Mouse (Mus musculus) activated CD4-positive, CD25-positive, alpha-beta regulatory T cell, adult 9 weeks (primary cell): ENCODE results near the gene Slc7a3. TPM values are rescaled to one million over a fixed set of nuclear protein-coding genes. Genes with fewer than 3 reads are reported as not detected.

ENCODE experiments used
- polyA plus RNA-seq: library from polyadenylated mRNA; unstranded; fragments of 100-300 nt; shearing (Covaris generic); gene quantifications from one replicate; pipeline ENCODE4 v1.2.1, GENCODE M21; 2017

The Slc7a3 gene
- polyA plus RNA-seq = 0.33 TPM

GRCm38 (mm10) chrX:101085920-101086319, at the start of gene Slc7a3:
Gene Slc7a3 (minus strand): TSS chrX:101086020.

DNA sequence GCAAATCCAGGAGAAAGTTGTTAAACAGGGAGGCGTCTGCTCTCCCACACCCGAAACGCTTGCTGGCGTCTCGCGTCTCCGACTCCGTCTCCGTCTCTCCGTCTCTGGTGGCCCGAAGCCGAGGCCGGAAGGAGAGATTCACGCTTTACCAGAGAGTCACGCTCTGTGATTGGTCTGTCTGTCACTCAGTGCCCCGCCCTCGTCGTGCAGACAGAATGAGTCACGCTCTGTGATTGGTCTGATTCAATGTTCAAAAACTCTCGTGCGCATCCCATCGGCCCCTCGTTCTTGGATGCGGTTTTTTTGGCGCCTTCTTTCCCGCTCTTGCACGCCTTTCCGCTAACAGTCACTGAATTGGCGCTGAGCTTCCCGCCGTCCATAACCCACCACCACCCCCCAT, 26.3 kb downstream of the Slc7a3 start, which contains the start of gene Tex11:
Gene Tex11 (minus strand): TSS at position 127 of the 400 bp plus-strand sequence.

Other genes with a start within 250 kb of the Slc7a3 start
- not detected for gene Tex11, start 26.4 kb downstream of the Slc7a3 start, polyA plus RNA-seq
- gene Snx12, start 136.5 kb upstream of the Slc7a3 start, polyA plus RNA-seq = 71.1 TPM
- gene Foxo4, start 168.5 kb upstream of the Slc7a3 start, polyA plus RNA-seq = 2.4 TPM
- gene Gm614, start 178.0 kb upstream of the Slc7a3 start, polyA plus RNA-seq = 3.7 TPM
- 1,690 TPM for gene Il2rg, start 182.2 kb upstream of the Slc7a3 start, polyA plus RNA-seq
- gene Gm20489, start 183.0 kb upstream of the Slc7a3 start, polyA plus RNA-seq = not detected
- gene Med12, start 188.0 kb upstream of the Slc7a3 start, polyA plus RNA-seq = 116 TPM
- gene Nlgn3, start 213.1 kb upstream of the Slc7a3 start, polyA plus RNA-seq = not detected